Mouse (Mus musculus): ENCODE results near the gene Zbtb48.
A peak's percentile ranks its signal among the peaks of the same experiment; 100 is the strongest.

Gene Zbtb48

GRCm38 (mm10) chr4:152029087-152029486 is 1.6 kb upstream of the Zbtb48 start:
- no peak for DNase-seq (ENCODE audit: low spot score)

GRCm38 (mm10) chr4:152028456-152028855 is 985 bp upstream of the Zbtb48 start:
- no peak for DNase-seq (ENCODE audit: low spot score)

- no peak for DNase-seq (ENCODE audit: low spot score)
Observed at GRCm38 (mm10) chr4:152026751-152027508, 541 bp downstream of the Zbtb48 start.

- DNase-seq (ENCODE audit: low spot score) = no peak
Observed at GRCm38 (mm10) chr4:152024525-152024924, 2.9 kb downstream of the Zbtb48 start.

DNA sequence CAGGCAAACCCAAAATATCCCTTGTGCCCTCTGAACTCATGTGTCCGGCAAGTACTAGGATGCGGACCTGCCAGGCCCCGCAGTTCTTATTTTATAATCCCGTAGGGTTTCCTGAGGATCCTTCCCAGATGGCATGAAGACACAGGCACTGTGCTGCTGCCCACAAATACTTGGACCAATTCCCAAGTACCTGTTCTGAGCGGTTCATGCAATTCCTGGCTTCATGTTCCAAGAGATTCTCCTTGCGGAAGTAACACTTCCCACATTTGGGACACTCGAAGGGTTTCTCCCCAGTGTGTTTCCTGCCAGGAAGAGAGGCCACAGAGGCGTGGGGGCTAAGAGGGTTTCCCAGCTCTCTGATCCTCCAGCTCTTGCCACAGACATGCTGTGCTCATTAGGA is 5.0 kb downstream of the Zbtb48 start:
- no peak for DNase-seq (ENCODE audit: low spot score)

- no peak for DNase-seq (ENCODE audit: low spot score)
Observed at GRCm38 (mm10) chr4:152021568-152022097, 5.8 kb downstream of the Zbtb48 start.

DNA sequence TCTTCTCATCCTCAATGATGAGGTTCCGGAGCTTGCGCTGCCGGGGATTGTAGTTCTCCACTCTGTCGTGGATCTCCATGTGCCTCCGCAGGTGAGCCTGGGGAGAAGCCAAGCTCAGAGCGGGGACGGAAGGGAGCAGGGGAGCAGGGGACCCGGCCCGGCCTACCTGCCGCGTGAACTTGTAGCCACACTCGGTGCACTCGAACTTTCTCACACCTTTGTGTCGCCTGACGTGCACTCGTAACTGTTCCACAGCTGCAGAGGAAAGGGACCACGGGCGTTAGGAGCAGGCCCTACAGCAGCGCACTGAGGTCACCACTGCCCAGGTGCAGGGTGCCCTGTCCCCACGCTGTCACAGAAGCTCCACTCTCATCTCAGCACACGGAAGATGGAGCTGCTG is 7.4 kb downstream of the Zbtb48 start:
- DNase-seq (ENCODE audit: low spot score) = no peak

DNA sequence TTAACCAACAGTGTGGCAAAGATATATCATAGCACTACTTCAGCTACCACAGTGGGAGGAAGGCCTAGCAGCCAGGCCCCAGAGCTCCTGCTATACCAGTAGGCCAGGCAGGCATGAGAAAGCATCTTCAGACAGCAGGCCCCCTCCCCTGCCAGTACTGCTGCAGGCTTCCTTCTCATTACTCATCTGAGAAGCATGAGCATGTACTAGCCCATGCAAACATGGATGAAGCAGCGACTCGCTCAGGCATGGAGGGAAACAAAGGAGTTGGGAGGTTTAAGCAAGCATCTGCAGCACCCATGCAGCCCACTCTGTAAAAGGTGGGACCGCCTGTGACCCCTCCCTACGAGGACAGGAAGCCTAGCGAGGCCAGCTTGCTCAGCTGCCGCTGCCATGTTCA is 8.4 kb downstream of the Zbtb48 start:
- DNase-seq (ENCODE audit: low spot score) = no peak

DNA sequence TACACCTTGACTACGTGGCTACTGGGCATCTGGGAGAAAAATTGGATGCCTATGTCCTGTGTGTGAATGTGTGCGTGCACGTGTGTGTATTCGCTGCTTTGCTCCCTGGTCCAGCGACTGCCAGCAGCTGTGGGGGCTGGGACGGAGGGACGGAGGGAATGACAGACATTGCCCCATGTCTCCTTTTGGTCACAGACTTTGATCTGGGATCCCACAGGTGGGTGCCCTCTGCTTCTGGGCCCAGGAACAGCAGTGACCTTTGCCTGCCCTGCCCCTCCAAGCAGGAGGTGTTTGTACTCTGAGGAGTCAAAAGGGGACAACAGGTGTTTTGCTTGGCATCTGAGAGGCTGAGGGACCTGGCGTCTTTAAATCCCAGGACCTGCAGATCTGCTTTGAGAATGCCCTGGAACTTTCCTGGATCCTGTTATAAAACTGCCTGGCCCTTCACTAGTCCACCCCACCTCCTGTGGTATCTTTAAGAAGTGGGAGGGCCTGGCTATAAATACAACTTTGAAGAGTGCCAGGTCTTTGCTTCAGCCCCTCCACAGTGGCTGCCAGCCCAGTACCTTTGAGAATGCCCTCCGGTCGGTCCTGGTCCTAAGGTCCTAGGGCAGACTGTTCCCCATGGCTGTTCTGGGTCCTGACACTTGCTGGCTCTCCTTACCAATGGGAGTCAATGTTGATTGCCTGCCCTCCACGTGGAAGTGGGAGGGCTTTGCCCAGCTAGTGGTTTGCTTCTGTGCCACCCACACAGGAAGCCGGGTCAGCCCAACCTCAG is 14.2 kb downstream of the Zbtb48 start:
- no peak for DNase-seq (ENCODE audit: low spot score)

DNA sequence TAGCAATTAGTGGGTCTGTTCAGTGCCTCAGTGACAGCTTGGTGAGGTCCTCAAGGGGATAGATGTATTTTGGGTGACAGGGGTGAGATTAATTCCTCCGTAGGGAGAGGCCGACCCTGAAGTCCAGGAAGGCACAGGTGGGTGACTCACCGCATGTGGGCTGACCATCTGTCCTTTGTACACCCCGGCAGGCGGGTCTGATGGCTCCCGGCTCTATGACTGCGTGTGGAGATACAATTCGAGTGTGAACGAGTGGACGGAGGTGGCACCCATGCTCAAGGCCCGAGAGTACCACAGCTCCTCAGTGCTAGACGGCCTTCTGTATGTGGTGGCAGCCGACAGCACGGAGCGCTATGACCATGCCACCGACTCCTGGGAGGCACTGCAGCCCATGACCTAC is 15.4 kb downstream of the Zbtb48 start:
- no peak for DNase-seq (ENCODE audit: low spot score)

DNA sequence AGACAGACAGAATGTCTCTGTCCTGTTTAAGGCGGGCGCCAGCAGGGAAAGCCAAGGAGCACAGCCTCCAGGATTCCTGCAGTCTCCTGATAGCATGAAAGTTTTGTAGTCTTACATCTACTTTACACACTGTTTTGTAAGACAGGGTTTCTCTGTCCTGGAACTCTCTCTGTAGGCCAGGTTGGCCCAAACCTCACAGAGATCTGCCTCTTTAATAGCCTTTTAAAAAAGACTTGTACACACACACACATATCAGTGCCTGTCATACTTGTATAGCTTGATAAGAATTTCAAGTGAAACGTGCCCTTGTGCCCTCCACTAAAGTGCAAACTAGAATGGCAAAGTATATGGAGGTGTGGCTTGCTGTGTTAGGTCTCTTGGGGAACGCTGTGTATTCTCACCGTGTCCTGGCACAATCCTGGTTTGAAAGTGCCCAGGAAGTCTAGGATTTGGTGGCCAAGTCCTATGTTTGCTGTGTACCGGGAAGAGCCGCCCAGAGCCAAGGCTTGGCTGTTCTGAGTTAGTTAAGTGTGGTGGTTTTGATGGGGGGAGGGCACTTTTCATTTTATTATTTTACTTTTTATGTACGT is 16.2 kb downstream of the Zbtb48 start:
- DNase-seq (ENCODE audit: low spot score) = no peak

DNA sequence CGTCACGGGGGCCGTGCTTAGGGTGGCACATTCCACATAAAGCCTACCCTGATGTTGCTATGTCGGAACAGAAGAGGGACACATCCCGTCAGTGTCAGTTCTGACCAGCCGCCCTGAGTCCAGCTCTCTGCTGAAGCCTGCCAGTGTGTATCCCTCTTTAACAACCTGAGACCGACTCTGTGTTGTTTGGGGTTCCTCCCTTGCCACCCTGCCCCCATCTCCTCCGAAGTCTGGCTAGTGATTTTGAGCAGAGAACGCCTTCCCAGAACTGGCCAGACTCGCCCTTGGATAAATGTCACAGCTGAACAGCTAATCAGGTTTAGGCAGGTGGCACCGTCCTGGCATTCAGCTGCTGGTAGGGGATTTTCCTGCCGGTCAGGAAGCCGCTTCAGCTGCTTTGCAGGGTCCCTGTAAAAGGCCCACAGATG is 16.8 kb downstream of the Zbtb48 start:
- DNase-seq (ENCODE audit: low spot score) = no peak

GRCm38 (mm10) chr4:152010091-152010706 is 17.3 kb downstream of the Zbtb48 start:
- DNase-seq (ENCODE audit: low spot score) = no peak

GRCm38 (mm10) chr4:152009076-152010051 is 18.1 kb downstream of the Zbtb48 start:
- DNase-seq (ENCODE audit: low spot score) = peak; percentile 55

- DNase-seq (ENCODE audit: low spot score) = peak; percentile 95
Observed at GRCm38 (mm10) chr4:152008622-152009075, 18.8 kb downstream of the Zbtb48 start, which contains the start of gene Klhl21. Gene Klhl21, plus strand, starts transcription at chr4:152008803.

DNA sequence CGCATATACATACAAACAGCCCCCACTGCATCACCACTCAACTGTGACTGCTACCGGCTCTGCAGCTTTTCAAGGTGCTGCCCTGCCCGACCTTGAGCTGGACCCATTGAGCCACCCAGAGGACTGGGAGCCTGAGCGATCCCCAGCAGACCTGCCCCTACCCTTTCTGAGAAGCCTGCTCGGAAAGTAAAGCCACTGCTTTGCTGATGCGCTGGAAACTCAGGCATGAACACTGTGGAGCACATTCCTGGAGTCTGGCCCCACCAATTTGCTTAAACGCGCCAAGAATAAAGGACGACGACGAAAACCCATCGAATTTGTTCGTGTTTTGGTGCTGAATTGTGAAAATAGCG is 19.3 kb downstream of the Zbtb48 start:
- no peak for DNase-seq (ENCODE audit: low spot score)

- no peak for DNase-seq (ENCODE audit: low spot score)
Observed at GRCm38 (mm10) chr4:152007481-152008147, 19.9 kb downstream of the Zbtb48 start.

DNA sequence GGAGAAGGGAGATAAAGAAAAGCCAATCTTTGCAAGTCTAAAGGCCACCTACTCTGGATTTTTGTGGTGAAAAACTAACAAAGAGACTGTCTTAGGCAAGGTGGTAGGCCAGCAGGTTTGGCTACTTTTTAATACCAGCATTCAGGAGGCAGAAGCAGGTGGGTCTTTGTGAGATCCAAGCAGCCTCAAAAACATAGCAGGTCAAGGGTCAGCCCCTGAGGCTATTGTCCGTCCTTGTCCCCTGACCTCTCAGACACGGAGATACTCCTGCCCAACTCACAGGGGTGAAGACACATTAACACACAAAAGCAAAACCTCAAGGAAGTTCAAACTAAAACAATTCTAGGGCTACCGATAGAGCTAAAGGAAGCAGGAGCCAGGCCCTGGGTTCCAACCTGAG is 20.7 kb downstream of the Zbtb48 start:
- no peak for DNase-seq (ENCODE audit: low spot score)

DNA sequence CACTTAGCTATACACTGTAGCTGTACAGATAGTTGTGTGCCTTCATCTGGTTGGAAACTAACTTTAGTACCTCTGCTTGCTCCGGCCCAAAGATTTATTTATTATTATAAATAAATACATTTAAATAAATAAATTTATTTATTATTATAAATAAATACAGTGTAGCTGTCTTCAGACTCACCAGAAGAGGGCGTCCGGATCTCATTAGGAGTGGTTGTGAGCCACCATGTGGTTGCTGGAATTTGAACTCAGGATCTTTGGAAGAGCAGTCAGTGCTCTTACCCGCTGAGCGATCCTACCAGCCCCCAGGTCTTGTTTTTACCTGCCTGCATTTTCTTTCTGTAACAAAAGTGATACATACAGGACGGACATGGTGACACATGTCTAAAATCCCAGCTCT is 21.3 kb downstream of the Zbtb48 start:
- no peak for DNase-seq (ENCODE audit: low spot score)

GRCm38 (mm10) chr4:152002063-152002462 is 25.4 kb downstream of the Zbtb48 start:
- no peak for DNase-seq (ENCODE audit: low spot score)

All from retina, embryonic 14.5 days (tissue).